Mouse (Mus musculus) retina, adult 2 months (tissue): ENCODE data around the gene Zscan26.
A peak's percentile ranks its signal among the peaks of the same experiment; 100 is the strongest.
"Not testable (repeated sequence)": the region's sequence is repeated elsewhere in the genome, so short reads cannot be mapped to it uniquely, and the experiment has no call there.

Experiments used
- DNase-seq: peaks from one replicate; pipeline ENCODE4 v3.0.0-alpha.2; 2012; ENCODE audit warnings: low read depth, low spot score

Gene Zscan26

GRCm38 (mm10) chr13:21427631-21428030 lies 25.9 kb downstream of the Zscan26 start:
- DNase-seq, result no peak

GRCm38 (mm10) chr13:21423301-21423700 lies 30.2 kb downstream of the Zscan26 start:
- no peak for DNase-seq

DNA sequence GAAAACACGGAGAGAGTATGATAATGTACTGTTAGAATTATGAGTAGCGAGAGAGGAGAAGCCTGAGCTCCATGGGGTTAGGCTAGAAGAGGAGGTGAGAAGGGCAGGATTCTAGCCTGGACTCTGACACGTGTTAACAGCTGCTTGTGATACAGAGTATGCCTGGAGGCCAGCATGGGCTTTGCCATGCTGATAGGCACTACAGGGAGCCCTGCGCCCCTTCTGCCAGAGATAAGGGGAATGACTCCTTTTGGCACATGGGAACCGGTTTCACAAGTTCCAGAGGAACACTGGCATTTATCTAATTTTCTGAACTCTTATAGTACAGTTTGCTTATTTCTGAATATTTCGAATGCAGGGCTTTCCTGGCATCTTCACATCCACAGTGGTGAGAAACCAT lies 34.7 kb downstream of the Zscan26 start:
- DNase-seq, result no peak

GRCm38 (mm10) chr13:21417298-21418010 lies 36.1 kb downstream of the Zscan26 start:
- DNase-seq, result no peak

- DNase-seq, result no peak
These were observed 37.8 kb downstream of the Zscan26 start for GRCm38 (mm10) chr13:21415750-21416149.

DNA sequence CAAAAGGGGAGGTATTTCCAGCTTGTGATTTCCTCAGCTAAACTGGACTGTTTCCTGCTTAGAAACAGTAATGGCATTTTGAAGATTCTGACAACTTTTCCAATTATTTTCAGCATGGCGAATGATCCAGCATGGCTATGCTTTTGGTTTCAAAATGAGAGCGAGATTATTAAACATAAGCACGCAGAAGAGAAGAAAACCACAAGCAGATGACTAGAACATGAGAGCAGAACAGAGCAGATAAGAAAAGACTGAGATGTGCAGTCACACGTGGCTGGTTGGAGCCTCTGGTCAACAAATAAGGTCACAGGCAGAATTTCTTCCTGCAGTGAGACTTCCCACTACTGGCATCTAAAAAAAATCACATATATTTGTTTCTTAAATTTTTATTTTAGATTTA lies 38.3 kb downstream of the Zscan26 start:
- no peak for DNase-seq

DNA sequence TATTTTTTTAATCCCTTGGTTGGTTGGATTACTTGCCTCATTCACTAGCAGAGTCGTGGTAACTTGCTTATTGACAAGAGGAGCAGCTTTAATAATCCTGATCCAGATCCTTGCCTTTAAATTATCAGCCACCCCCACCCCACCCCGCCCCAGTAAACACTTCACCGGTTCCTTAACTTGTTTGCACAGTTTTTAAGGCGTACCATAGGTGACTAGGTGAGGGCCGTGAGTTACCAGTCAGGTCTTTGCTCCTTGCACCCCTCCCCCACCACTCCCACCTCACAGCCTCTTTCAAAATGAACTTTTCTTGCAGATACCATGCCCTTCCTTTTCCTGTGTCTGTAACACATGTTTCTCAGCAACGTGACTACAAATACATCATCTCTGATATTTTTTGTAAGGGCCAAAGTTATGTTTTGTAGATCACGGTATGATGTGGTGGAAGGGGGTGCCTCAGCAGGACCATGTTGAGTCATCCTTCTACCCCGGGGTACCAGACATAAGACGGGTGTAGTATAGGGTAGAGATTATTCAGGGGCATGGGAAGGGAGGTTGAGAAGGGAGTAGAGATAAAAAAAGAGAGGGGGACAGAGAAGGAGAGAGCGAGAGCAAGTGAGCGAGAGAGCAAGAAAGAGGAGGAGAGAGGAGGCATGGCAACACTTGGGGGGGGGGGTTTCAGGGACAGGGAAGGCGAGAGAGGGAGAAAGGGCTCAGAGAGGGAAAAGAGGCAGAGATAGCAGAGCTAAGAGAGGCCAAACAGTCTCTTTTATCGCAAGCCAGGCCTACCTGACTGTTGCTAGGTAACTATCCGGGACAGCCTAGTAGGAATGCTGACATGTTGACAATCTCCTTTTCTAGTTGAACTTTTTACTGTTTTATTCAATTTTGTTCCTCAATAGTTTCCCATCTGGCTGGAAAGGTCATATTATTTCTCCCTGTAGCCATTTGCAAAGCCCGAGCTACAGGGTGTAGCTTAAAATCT lies 39.0 kb downstream of the Zscan26 start:
- no peak for DNase-seq

DNA sequence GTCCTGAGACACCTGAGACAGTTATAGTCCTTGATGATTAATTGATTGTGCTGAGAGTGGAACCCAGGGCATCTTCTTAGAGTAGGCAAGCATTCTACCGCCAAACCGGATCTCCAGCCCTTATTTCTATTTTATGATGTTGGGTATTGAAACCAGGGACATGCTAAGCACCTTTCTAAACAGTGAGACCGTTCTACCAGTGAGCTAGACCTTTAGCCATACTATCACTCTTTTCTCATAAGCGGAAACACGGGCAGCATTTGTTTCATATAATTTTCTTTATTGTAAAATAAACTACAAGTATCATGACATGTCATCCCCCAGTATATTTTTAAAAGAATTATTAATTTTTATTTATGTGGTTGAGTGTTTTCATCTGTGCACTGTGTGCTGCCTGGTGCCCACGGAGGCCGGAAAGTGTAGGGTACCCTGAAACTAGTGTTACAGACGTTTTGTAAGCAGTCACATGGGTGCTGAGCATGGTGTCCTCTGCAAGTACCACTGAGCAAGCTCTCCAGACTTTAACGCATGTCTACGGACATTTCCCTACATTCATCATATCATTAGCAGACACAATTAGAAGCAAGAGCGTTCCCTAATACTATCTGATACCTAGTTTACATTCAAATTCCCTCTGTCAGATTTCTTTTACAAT lies 44.6 kb downstream of the Zscan26 start:
- DNase-seq, result no peak

GRCm38 (mm10) chr13:21407969-21408804 lies 45.3 kb downstream of the Zscan26 start:
- DNase-seq, result peak; percentile 86

GRCm38 (mm10) chr13:21407341-21407740 lies 46.2 kb downstream of the Zscan26 start:
- no peak for DNase-seq

DNA sequence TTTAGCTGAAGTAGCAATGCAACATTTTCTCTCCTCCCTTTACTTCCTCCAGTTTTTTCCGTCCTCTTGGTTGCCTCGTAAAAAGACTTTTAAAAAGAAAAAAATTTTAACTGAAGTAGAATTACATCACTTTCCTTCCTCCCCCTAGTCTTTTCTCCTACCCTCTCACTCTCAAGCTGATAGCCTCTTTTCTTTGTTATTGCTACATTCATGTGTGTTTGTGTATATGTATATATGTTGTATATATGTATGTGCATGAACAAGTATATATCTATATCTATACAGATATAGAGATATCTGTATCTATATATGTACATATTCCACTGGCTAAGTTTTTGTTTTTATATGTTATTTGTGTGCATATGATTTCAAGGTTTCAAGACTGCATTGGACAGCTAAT lies 50.7 kb downstream of the Zscan26 start:
- no peak for DNase-seq

- DNase-seq, result peak; percentile 76
These were observed 51.2 kb downstream of the Zscan26 start, which contains the start of gene Zkscan3 for GRCm38 (mm10) chr13:21402287-21402846. Gene Zkscan3 (minus strand): TSS chr13:21402755.

GRCm38 (mm10) chr13:21401636-21402286 lies 51.8 kb downstream of the Zscan26 start:
- no peak for DNase-seq

DNA sequence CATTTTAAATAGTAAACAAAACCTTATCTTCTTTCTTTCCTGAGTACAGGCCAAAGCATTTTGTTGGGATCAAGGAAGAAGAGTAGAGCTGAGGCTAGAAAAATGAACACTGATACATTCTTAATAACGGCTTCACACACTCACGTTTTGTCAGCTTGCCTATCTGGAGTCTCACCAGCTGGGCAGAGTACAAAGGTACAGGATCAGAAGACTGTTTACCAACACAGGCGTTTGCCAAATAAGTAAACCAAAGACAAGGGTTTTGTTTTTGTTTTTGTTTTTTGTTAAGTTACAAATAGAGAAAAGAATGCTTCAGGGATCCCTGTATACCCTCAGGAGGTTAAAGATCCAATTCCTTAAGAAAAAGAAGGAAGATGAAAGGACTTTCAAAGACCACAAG lies 52.4 kb downstream of the Zscan26 start:
- no peak for DNase-seq

GRCm38 (mm10) chr13:21397486-21397885 lies 56.0 kb downstream of the Zscan26 start:
- no peak for DNase-seq

GRCm38 (mm10) chr13:21396048-21396447 lies 57.5 kb downstream of the Zscan26 start:
- DNase-seq, result not testable (repeated sequence)

DNA sequence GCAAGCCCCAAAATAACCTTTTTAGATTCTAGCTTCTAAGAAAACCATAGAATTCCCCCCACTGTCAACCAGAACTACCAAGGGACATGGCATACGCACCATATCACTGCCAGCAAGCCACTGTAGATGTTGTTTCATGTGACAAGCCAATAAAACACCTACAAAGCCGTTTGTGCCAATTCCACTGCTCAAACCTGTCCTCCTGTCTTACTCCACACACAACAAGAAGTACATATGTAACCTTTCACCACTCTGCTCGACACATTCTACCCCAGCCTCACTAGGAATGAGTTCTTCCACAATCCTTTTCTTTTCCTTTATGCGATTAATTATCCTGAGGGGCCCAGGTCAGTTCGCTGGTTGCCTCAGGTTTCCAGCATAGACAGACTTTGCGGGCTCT lies 57.9 kb downstream of the Zscan26 start:
- DNase-seq, result no peak

GRCm38 (mm10) chr13:21395211-21395610 lies 58.3 kb downstream of the Zscan26 start:
- no peak for DNase-seq
